In the genomic region with DNA sequence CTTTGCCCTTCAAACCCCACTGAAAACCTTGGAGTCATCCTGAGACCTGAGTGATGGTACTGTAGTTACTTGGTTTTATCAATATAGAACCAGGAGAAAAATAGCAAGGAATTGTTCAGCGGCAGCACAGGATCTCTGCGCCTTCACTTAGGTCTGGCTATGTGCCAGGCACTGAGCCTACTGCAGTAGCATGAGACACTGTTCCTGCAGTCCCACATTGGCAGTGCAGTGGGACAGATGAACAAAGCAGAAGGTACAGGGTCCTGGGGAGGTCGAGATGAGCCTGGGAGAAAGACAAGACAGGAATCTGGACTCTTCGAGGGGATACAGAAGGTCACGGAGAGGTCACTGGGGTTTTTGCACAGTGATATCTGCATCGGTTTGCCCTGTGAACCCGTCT, we compare ENCODE assay signal across 15 mouse cellular contexts.
DNase-seq lines count a peak whose midpoint lies in the region; ATAC-seq lines count a peak whose summit lies in the region.
"Had no signal": no experiment of that assay in that cellular context is flagged by ENCODE, and none has a peak within 500 bp of the region (broad histone marks: within the 10 kb centered on the region; RNA-seq: fewer than 3 reads in every experiment).

No protein-coding gene starts in this region.

- H3K4me2 ChIP-seq in kidney, embryonic 15.5 days = no peak overlapping the region
- H3K4me2 ChIP-seq: forebrain, embryonic 15.5 days; limb, embryonic 13.5 days; lung, embryonic 15.5 days had no signal

- no peak overlapping the region for H3K4me3 ChIP-seq in kidney, embryonic 15.5 days (replicated peaks)
- H3K4me3 ChIP-seq: forebrain, embryonic 15.5 days; limb, embryonic 13.5 days; lung, embryonic 15.5 days; myocyte had no signal

- H3K27me3 ChIP-seq in kidney, embryonic 15.5 days = no peaks in the 10 kb centered on the region
- H3K27me3 ChIP-seq: forebrain, embryonic 15.5 days; lung, embryonic 15.5 days had no signal

- ATAC-seq in kidney, embryonic 15.5 days (replicated peaks; ENCODE audit: low FRiP score) = peak; percentile 52
- ATAC-seq: activated CD4-positive, CD25-positive, alpha-beta regulatory T cell, adult 4 months; forebrain, embryonic 15.5 days; hindbrain, embryonic 16.5 days had no signal

- H3K9me3 ChIP-seq in kidney, embryonic 15.5 days (replicated peaks) = no peaks in the 10 kb centered on the region
- H3K9me3 ChIP-seq: forebrain, embryonic 15.5 days; limb, embryonic 13.5 days; lung, embryonic 15.5 days had no signal

- WGBS in kidney, embryonic 15.5 days = 40% methylated on average over 7 of the region's 7 CpGs

- no peaks in the 10 kb centered on the region for H3K36me3 ChIP-seq in kidney, embryonic 15.5 days
- H3K36me3 ChIP-seq: forebrain, embryonic 15.5 days; limb, embryonic 13.5 days; lung, embryonic 15.5 days had no signal

- H3K4me1 ChIP-seq in kidney, embryonic 15.5 days = peaks cover 28% of the 10 kb centered on the region
- H3K4me1 ChIP-seq: forebrain, embryonic 15.5 days; lung, embryonic 15.5 days had no signal

- DNase-seq in adrenal gland, postnatal 14 days = peak; percentile 30
- DNase-seq in adrenal gland, postnatal 4 days (ENCODE audit: low spot score in 2 of 2) = no peak
- peak; percentile 41 for DNase-seq in gastrocnemius, postnatal 10 days
- no peak for DNase-seq in gastrocnemius, adult 8-10 months (ENCODE audit: low spot score in 2 of 2)
- peak; percentile 26 to 35 for DNase-seq in left cerebral cortex, postnatal 25 days (ENCODE audit: low spot score in 2 of 2)
- no peak for DNase-seq in left cerebral cortex, adult 9 months (ENCODE audit: low spot score in 2 of 2)
- DNase-seq in layer of hippocampus, adult 11-12 months (ENCODE audit: low spot score) = no peak
- DNase-seq: layer of hippocampus, adult 9-11 months had no signal

- no peak overlapping the region for H3K27ac ChIP-seq in kidney, embryonic 15.5 days
- H3K27ac ChIP-seq: forebrain, embryonic 15.5 days; limb, embryonic 13.5 days; lung, embryonic 15.5 days had no signal

- no peak overlapping the region for H3K9ac ChIP-seq in kidney, embryonic 15.5 days
- H3K9ac ChIP-seq: forebrain, embryonic 15.5 days; limb, embryonic 13.5 days; lung, embryonic 15.5 days had no signal

- intact Hi-C loops in left cerebral cortex, postnatal 25 days (cut with DNase I) = no loop called here

Comparison
In these comparisons a context has a peak if more than half of its experiments do, and no peak if none do; other contexts are left out.
1. DNase-seq: peak in adrenal gland, postnatal 14 days (single experiment), gastrocnemius, postnatal 10 days (single experiment) and left cerebral cortex, postnatal 25 days (2 of 2); none in adrenal gland, postnatal 4 days (0 of 2), gastrocnemius, adult 8-10 months (0 of 2), left cerebral cortex, adult 9 months (0 of 2) and layer of hippocampus, adult 11-12 months (single experiment).